Mouse (Mus musculus) heart, postnatal 25 days (tissue): ENCODE results near the gene Ap1g2. TPM values are rescaled to one million over a fixed set of nuclear protein-coding genes. Genes with fewer than 3 reads are reported as not detected.

Experiments used
- DNase-seq: peaks from one replicate; pipeline ENCODE4 v3.0.0; 2022; ENCODE audit warnings: low spot score
- intact Hi-C: fragments of 180-260 bp; cut with DNase I; formaldehyde crosslinking; loops from one replicate; pipeline ENCODE4 v1.15.1; 2025
- total RNA-seq, 2 experiments: library from RNA; stranded (reverse); gene quantifications; 2 replicates each; pipeline ENCODE4 v1.2.3; 2021

The Ap1g2 gene
- 1 to 10 TPM; 4.4 to 4.6 TPM for total RNA-seq

DNA sequence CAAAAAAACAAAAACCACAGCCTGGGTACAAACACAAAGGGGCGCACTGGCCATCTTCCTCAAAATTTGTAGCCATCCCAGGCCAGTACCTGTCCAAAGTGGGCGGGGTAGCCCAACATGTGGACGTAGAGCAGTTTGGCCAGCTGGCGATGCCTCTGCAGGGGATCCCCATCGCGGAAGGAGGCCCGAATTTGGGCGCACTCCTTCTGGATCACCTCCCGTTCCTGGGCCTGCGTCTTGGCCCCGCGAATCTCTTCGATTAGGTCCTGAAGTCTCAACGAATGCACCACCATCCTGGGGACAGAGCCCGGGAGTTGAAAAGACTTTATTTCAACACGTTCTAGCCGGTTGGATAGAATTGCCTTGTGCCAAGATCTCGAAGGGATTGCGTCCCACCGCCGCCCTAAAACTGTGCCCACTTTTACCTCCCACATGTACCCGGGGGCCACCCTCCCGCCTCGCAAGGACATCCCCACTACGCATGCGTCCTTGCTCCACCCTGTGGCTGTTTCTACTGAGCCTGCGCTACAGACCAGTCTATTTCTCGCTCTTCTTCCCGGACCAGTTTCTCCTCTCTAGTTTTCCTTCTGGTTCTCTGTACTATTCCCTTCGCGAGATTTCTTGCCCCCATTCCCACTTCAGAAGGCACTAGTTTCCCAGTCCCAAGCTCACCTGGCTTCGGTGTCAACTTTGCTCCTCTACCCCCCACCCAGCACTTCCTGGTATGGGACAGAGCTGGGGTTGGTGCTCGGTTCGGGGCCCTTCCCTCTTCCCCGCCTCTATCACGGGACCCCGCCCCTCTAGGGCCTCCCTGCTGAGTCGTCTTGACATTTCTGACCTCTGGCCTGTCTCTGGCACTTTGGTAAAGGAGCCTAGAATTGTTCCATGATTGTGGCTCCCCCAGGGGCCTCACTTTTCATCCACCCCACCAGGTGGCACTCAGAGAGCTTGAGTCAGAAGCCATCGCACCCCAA lies at the start of gene Ap1g2:
Ap1g2 (minus strand) TSS at position 758 of the 974 bp plus-strand sequence.
- DNase-seq: peak; percentile 77
- intact Hi-C loops: no loop called here

DNA sequence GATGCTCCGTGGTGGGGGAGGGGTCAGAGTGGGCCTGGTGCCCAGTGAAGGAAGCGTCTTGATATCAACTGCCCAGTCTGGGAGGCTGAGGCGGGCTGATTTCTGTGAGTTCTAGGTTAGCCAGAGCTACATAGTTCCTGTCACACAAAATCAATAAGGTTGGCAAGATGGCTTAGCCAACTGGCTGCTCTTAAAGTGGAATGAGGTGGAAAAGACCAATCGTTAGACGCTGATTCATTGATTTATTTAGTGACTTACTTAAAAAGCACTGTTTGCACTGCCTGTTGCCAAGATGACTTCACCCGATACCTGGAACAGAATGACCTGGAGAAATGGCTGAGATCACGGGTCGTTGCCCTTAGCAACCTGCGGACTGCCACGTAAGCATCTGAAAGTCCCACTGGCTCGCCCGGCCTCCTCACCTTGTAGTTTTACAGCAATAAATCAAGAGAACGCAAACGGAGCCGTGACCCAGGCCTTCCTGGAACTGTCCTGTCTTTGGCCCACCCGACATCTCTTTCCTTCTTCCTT lies 46.6 kb upstream of the Ap1g2 start:
- no peak for DNase-seq
- intact Hi-C loops: no loop called here

- DNase-seq: no peak
- intact Hi-C loops: no loop called here
Measured at GRCm38 (mm10) chr14:55152174-55152573, 45.8 kb upstream of the Ap1g2 start.

GRCm38 (mm10) chr14:55150985-55151384 lies 44.6 kb upstream of the Ap1g2 start:
- no peak for DNase-seq
- intact Hi-C loops: no loop called here

- intact Hi-C loops: loop anchor here (5.0 kb wide), 1 partner anchor 288 kb away; no protein-coding TSS in a partner anchor
Measured at GRCm38 (mm10) chr14:55149041-55149440, 42.6 kb upstream of the Ap1g2 start.

DNA sequence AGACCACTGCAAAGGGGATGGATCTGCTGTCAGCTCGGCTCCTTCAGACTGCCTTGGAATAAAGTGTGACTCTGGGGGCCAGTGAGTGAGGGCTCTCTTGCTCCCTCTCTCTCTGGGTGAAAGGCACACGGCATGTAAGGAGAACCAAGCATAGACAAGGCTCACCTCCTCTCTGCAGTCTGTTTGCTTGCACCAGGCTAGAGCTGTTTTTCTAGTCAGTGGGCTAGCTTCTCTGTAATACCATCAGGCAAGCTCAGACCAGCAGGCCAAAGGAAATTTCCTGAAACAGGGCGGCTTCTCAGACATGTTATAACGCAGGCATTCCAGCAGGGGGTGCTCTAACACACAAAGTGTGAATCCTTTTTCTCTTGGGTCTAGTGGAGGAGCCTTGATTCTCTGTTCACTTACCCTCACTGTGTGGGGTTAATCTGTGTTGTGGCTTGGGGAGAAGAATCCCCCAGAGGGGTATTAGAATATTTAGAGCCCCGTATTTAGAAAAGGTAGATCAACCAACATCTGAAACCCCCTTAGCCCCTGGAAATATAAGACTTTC lies 42.0 kb upstream of the Ap1g2 start:
- no peak for DNase-seq
- intact Hi-C loops: loop anchor here (5.0 kb wide), 1 partner anchor 289 kb away; no protein-coding TSS in a partner anchor

More at GRCm38 (mm10) chr14:55149041-55149440, 42.6 kb upstream of the Ap1g2 start:
- DNase-seq: no peak

DNA sequence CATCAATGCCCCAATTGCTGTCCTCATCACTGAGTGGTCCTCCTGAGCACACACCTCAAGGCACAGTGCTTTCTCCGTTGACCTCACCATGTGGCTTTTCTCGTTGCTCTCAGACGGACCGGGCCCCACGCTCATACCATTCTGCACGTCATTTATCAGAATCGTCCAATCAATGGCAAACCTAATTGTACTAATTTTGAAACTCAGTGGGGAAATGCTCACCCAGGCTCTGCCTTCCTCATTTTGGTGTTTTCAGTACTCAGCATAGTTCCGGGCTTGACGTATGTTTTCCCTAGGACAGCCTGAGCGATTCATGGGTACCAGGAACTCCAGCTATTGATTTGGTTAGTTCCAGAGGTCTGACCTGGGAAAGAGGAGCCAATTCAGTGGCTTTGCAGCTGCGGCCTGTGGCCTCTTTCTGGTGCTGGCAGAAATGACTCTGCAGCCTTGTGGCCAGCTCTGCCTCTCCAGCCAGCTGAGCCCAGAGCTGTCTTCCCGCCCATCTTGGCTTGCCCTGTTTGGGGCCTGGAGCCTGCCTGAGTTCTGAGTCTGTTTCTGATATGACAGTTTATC lies 40.5 kb upstream of the Ap1g2 start:
- DNase-seq: peak; percentile 44
- intact Hi-C loops: loop anchor here (5.0 kb wide), 1 partner anchor 290 kb away; no protein-coding TSS in a partner anchor

- DNase-seq: no peak
Measured at GRCm38 (mm10) chr14:55146324-55146723, 39.9 kb upstream of the Ap1g2 start.

DNA sequence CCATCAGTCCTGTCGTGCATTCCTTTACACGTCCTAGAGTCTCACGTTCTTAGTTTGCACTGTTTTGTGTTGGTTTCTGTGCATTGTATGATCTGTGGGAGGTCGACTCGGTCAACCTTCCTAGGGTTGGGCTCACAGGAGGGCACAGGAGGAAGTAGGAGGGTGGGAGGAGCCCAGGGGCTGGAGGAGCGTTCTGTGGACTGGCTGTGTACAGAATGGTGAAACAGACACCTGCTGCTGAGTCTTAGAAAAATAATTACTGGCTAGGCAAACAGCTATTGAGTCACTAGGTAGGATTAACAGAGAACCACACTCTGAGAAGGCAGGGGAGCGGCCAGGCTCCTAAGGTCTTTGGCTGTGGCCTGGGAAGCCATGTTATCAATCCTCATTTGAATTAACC lies 32.9 kb upstream of the Ap1g2 start:
- DNase-seq: no peak
- intact Hi-C loops: no loop called here

More at GRCm38 (mm10) chr14:55146324-55146723, 39.9 kb upstream of the Ap1g2 start:
- intact Hi-C loops: loop anchor here (5.0 kb wide), 1 partner anchor 291 kb away; no protein-coding TSS in a partner anchor

DNA sequence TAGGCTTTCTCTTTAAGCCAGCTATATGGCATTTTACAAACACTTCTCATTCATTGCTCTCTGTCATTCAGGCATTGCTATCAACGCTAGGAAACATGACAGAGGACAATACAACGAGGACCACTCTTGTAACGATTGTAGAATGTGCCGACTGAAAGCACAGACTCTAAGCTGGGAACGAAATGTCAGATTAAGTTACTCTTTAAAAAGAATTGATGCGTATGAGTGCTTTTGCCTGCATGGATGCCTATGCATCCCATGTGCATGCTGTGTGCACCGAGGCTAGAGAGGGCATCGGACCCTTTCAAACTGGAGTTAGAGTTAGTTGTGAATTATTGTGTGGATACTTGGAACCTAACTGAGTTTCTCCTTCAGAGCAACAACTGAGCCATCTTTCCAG lies 29.3 kb upstream of the Ap1g2 start:
- intact Hi-C loops: no loop called here

GRCm38 (mm10) chr14:55126521-55126920 lies 20.1 kb upstream of the Ap1g2 start:
- DNase-seq: no peak
- intact Hi-C loops: no loop called here

More for the DNA sequence above, 29.3 kb upstream of the Ap1g2 start:
- DNase-seq: no peak

DNA sequence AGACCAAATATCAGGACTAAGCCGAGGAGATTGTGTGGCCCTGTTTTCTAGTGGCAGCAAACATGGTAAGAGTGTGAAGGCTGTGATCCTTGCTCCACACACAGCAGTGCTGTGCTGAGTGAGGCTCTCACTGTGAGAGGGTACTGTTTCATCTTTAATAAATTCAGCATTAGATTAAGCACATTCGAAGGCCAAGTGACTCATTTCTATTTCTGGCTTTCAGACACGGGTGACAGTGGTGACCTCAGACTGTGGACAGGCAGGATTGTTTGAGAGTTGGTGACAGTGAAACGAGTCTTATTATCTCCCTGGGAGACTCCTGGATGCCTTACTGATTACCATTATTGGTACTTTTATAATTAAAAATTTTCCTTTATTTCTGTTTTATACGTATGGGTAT lies 19.3 kb upstream of the Ap1g2 start:
- no peak for DNase-seq
- intact Hi-C loops: no loop called here

- intact Hi-C loops: loop anchor here (2.0 kb wide), 1 partner anchor 38 kb away; no protein-coding TSS in a partner anchor
- DNase-seq: no peak
Measured at GRCm38 (mm10) chr14:55122359-55122758, 16.0 kb upstream of the Ap1g2 start.

DNA sequence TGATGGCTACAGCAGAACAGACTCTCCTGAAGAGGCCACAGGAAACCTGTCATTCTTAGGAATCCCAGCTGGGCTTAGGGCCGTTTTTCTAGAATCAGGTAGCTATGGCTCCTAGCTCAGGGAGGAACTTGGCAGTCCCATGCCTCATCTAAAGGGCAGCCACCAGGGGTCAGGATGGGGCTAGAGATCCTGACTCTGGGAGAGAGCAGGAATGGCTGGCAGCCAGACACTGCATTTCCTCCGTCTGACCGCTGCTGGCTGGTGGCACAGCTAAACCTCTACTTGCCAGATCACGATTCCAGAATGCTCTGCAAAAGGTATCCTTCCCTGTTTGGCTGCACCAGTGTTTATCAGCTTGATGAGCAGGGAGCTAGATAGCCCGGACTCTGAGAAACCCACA lies 15.6 kb upstream of the Ap1g2 start:
- DNase-seq: peak; percentile 46
- intact Hi-C loops: loop anchor here (2.0 kb wide), 1 partner anchor 39 kb away; no protein-coding TSS in a partner anchor

DNA sequence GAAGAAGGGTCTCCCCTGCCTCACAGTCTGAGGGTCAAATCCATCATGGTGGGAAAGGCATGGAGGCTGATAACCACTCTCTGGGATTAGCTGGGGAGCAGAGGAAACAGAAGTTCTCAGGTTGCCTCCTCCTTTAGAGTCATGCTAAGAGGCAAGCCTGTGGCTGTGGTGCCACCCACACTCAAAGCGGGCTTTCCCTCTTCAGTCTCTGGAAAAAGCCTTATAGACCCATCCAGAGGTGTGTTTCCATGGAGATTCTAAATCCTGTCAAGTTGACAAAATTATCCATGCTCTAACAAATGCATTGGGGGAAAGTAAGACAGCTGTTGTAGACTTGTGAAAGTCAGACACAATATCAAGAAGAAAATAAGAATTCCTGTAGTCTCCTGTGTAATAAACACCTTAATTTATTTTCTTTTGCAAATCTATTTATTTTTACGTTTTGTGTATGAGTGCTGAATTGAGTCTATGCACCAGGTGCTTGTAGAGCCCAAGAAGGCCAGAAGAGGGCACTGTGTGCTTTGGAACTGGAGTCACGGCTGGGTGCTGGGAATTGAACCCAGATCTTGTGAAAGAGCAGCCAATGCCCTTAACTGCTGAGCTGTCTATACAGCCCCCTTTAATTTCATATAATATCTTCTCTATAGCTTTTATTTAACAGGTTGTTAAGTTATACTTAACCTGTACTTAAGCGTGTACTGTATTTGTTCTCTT lies 13.2 kb upstream of the Ap1g2 start:
- no peak for DNase-seq
- intact Hi-C loops: no loop called here

- intact Hi-C loops: no loop called here
- DNase-seq: no peak
Measured at GRCm38 (mm10) chr14:55118852-55119251, 12.5 kb upstream of the Ap1g2 start.

DNA sequence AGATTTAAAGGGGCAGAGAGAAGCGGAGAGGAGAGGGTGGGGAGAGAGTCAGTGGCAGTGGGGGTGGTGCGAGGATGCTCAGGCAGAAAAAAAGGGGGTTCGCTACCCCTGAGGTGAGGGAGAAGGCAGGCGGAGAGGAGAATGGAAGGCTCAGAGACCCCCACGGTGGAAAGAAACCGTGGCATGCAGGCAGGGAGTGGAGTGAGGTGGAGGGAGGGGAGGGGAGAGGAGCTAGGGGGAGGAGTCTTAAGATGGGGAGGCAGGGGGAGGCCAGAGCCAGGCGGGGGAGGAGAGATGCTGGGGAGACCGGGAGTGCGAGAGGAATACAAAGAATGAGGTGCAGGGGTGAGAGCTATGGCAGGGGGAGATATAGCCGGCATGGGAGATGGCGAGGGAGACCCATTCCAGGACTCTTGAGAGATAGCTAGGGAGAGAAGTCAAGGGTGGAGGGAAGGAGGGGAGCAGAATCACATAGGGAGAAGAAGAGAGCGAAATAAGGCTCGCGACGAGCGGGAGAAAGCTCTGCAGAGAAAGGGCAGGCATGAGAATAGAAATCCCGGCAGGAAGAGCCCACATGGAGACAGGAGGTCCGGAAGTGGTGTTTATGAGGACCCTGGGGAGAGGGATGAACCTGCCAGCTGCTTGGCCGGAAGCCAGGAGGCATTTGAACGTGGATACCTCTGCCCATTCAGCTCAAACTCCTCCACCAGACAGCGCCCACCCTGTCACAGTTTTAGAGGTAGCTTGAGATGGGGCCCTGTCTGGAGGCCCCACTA lies 10.2 kb upstream of the Ap1g2 start, which contains the start of gene Jph4:
Jph4 (minus strand) TSS at position 511 of the 776 bp plus-strand sequence.
- intact Hi-C loops: no loop called here
- DNase-seq: no peak

DNA sequence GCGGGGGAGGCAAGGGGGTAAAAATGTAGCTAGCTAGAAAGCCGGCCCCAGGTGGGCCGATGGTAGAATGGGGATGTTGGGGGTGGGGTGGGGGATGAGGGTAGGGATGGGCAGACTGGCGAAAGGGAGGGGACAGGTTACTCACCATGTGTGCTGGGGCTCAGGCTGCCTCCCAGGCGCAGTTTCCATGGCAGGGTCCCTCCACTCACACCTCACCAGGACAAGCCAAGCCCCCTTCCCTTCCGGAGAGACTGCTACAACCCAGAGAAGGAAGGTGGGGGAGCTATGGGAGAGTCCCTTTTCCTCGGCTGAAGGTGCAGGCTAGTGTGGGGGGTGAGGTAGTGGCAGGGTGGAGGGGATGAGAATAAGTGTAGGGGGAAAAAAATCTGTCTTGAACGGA lies 9.5 kb upstream of the Ap1g2 start:
- intact Hi-C loops: loop anchor here (2.0 kb wide), 1 partner anchor 21 kb away; the partner anchor contains the start of gene Thtpa
- no peak for DNase-seq
